Mouse (Mus musculus) forebrain, embryonic 15.5 days (tissue): ENCODE results near the gene Litaf. TPM values are rescaled to one million over a fixed set of nuclear protein-coding genes. Genes with fewer than 3 reads are reported as not detected.

ENCODE experiments used
- ATAC-seq: fragments of 200-750 bp; cut with Nextera tagmentation; replicated peaks from 2 replicates; pipeline ENCODE4 v1.8.0; 2017; ENCODE audit warnings: mild to moderate bottlenecking, moderate TSS enrichment, moderate library complexity
- H3K27ac ChIP-seq: fragments of 300-500 bp; sonication (generic); replicated peaks from 2 replicates; pipeline ENCODE4 v1.5.1; 2015; ENCODE audit warnings: mild to moderate bottlenecking, inconsistent platforms
- H3K27me3 ChIP-seq: fragments of 300-500 bp; sonication (generic); 2 replicates; pipeline ENCODE4 v1.6.1; 2015; ENCODE audit warnings: inconsistent platforms
- H3K36me3 ChIP-seq: fragments of 300-500 bp; sonication (generic); 2 replicates; pipeline ENCODE4 v1.6.1; 2015; ENCODE audit warnings: mild to moderate bottlenecking, inconsistent platforms
- H3K4me1 ChIP-seq: fragments of 300-500 bp; sonication (generic); 2 replicates; pipeline ENCODE4 v1.6.1; 2015; ENCODE audit warnings: inconsistent platforms
- H3K4me2 ChIP-seq: fragments of 300-500 bp; sonication (generic); replicated peaks from 2 replicates; pipeline ENCODE4 v1.6.1; 2015; ENCODE audit warnings: mild to moderate bottlenecking, inconsistent platforms
- H3K4me3 ChIP-seq: fragments of 300-500 bp; sonication (generic); 2 replicates; pipeline ENCODE4 v1.5.1; 2015; ENCODE audit warnings: mild to moderate bottlenecking, inconsistent platforms
- H3K9ac ChIP-seq: fragments of 300-500 bp; sonication (generic); replicated peaks from 2 replicates; pipeline ENCODE4 v1.6.1; 2015; ENCODE audit warnings: mild to moderate bottlenecking, inconsistent platforms
- H3K9me3 ChIP-seq: fragments of 300-500 bp; sonication (generic); 2 replicates; pipeline ENCODE4 v1.6.1; 2016; ENCODE audit warnings: inconsistent platforms
- WGBS: fragments of 180-500 bp; shearing (Covaris S2); methylation state at CpG from one replicate; pipeline ENCODE4 v1.1.7; 2015; ENCODE audit warnings: mixed read lengths; 5-methylcytosine and 5-hydroxymethylcytosine counted together
- microRNA-seq: library from miRNA; unstranded; fragments of <30 nt; microRNA quantifications from one replicate; pipeline ENCODE4, GENCODE M21; 2016
- polyA plus RNA-seq: library from polyadenylated mRNA; unstranded; fragments of >200 nt; fragmentation: Nextera tagmentation; extraction: Ambion mirVana; gene quantifications from 2 replicates; pipeline ENCODE4 v1.2.1, GENCODE M21; 2015

Gene Litaf
- polyA plus RNA-seq, 1 experiment from 2014 or later = 48.5 TPM

- H3K9me3 ChIP-seq = no peaks in the 10 kb centered on the region
- no peaks in the 10 kb centered on the region for H3K4me1 ChIP-seq
- WGBS = 79% methylated on average over 7 of the region's 7 CpGs
- H3K9ac ChIP-seq = no peak overlapping the region
- no peak for ATAC-seq
- no peaks in the 10 kb centered on the region for H3K36me3 ChIP-seq
- no peak overlapping the region for H3K4me2 ChIP-seq
- H3K27ac ChIP-seq = no peak overlapping the region
- H3K4me3 ChIP-seq = no peak overlapping the region
- no peaks in the 10 kb centered on the region for H3K27me3 ChIP-seq
Measured at GRCm38 (mm10) chr16:10910541-10910940, 155.4 kb downstream of the Litaf start.

Small RNAs within 50 kb of the gene (microRNA-seq; reads per million reads assigned to microRNA genes)
- gene Gm26268 = not detected

Other genes starting within 250 kb of the Litaf start
- gene Rmi2, start 231.1 kb downstream of the Litaf start, polyA plus RNA-seq = 0.94 and 1.5 TPM in 2 replicates
- gene Snn, start 5.2 kb downstream of the Litaf start, polyA plus RNA-seq = 156 and 171 TPM in 2 replicates
- 32.1 and 34.4 TPM in 2 replicates for gene Txndc11, start 68.5 kb upstream of the Litaf start, polyA plus RNA-seq
- gene Zc3h7a, start 110.2 kb upstream of the Litaf start, polyA plus RNA-seq = 72.9 and 74.8 TPM in 2 replicates
- gene Rsl1d1, start 137.2 kb upstream of the Litaf start, polyA plus RNA-seq = 155 and 157 TPM in 2 replicates
- 60.7 and 62.8 TPM in 2 replicates for gene Gspt1, start 188.2 kb upstream of the Litaf start, polyA plus RNA-seq
- not detected in 2 replicates for gene Tnfrsf17, start 247.7 kb upstream of the Litaf start, polyA plus RNA-seq